Mouse (Mus musculus): ENCODE results near the gene Ccin.

DNA sequence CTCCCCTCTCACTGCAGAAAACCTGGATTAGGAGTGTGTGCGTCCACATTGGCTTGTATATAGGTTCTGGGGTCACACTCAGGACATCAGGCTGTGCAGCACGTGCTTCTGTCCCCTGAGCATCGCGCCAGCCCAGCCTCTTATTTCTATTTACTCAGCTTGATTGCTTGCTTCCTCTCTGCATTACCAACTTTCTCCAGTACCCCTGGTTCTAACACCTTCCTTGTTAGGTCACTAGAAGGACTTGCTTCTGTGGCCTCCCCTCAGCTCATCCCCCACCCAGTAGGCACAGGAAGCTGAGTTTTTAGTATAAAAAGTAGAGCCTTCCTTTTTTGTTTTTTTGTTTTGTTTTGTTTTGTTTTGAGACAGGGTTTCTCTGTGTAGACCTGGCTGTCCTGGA is 47.1 kb upstream of the Ccin start:
- TF ChIP-seq FLI1 (IDR thresholded peaks at IDR 0.05; ENCODE audit: low read length) (no peak), GATA1 (IDR thresholded peaks at IDR 0.05; ENCODE audit: borderline replicate concordance, low read length) (no peak)

Data from megakaryocyte, embryonic 14.5 days (primary cell).